Mouse (Mus musculus): ENCODE data around the gene Casc1.

- TF ChIP-seq POLR2A (IDR thresholded peaks at IDR 0.05; ENCODE audit: low read depth, low read length) (no peak), CTCF (IDR thresholded peaks at IDR 0.05; ENCODE audit: borderline replicate concordance, insufficient read depth, low read length) (no peak)
Measured at GRCm38 (mm10) chr6:145139776-145140475, 70.9 kb downstream of the Casc1 start.

All from embryonic fibroblast, embryonic 13.5 days (primary cell).